Mouse (Mus musculus): ENCODE results near the gene St3gal2.

The St3gal2 gene

GRCm38 (mm10) chr8:110931176-110931939 is 11.6 kb downstream of the St3gal2 start:
- Histone ChIP-seq H3K4me1 (replicated peaks; ENCODE audit: low read depth, low read length) (peaks cover 57% of the 10 kb centered on the region), H3K36me3 (ENCODE audit: insufficient read depth, low read length) (no peaks in the 10 kb centered on the region), H3K4me3 (replicated peaks; ENCODE audit: low read length) (0 out of 2 replicates have a peak overlapping the region, but pooled peaks have one; percentile 11), H3K9me3 (ENCODE audit: low read length) (no peaks in the 10 kb centered on the region), H3K27me3 (ENCODE audit: insufficient read depth, low read length) (no peaks in the 10 kb centered on the region)
- TF ChIP-seq POU5F1 (IDR thresholded peaks at IDR 0.05; ENCODE audit: borderline replicate concordance, low read length) (no peak), CTCF (conservative IDR thresholded peaks at IDR 0.05; ENCODE audit: low read length) (no peak), NANOG (IDR thresholded peaks at IDR 0.05; ENCODE audit: borderline replicate concordance, low read length) (no peak)

- H3K36me3 ChIP-seq (ENCODE audit: insufficient read depth, low read length), result no peaks in the 10 kb centered on the region
- no peak for TF ChIP-seq POU5F1 (IDR thresholded peaks at IDR 0.05; ENCODE audit: borderline replicate concordance, low read length)
- TF ChIP-seq CTCF (conservative IDR thresholded peaks at IDR 0.05; ENCODE audit: low read length), result no peak
- no peak for TF ChIP-seq NANOG (IDR thresholded peaks at IDR 0.05; ENCODE audit: borderline replicate concordance, low read length)
- no peaks in the 10 kb centered on the region for H3K27me3 ChIP-seq (ENCODE audit: insufficient read depth, low read length)
- H3K9me3 ChIP-seq (ENCODE audit: low read length), result no peaks in the 10 kb centered on the region
- peaks cover 56% of the 10 kb centered on the region for H3K4me1 ChIP-seq (replicated peaks; ENCODE audit: low read depth, low read length)
- no peak overlapping the region for H3K4me3 ChIP-seq (replicated peaks; ENCODE audit: low read length)
Measured at GRCm38 (mm10) chr8:110932444-110932843, 12.7 kb downstream of the St3gal2 start.

GRCm38 (mm10) chr8:110933272-110933671 is 13.6 kb downstream of the St3gal2 start:
- peaks cover 56% of the 10 kb centered on the region for H3K4me1 ChIP-seq (replicated peaks; ENCODE audit: low read depth, low read length)
- H3K9me3 ChIP-seq (ENCODE audit: low read length), result no peaks in the 10 kb centered on the region
- H3K4me3 ChIP-seq (replicated peaks; ENCODE audit: low read length), result no peak overlapping the region
- no peaks in the 10 kb centered on the region for H3K36me3 ChIP-seq (ENCODE audit: insufficient read depth, low read length)
- no peaks in the 10 kb centered on the region for H3K27me3 ChIP-seq (ENCODE audit: insufficient read depth, low read length)
- no peak for TF ChIP-seq CTCF (conservative IDR thresholded peaks at IDR 0.05; ENCODE audit: low read length)
- TF ChIP-seq POU5F1 (IDR thresholded peaks at IDR 0.05; ENCODE audit: borderline replicate concordance, low read length), result no peak
- no peak for TF ChIP-seq NANOG (IDR thresholded peaks at IDR 0.05; ENCODE audit: borderline replicate concordance, low read length)

- Histone ChIP-seq H3K4me3 (replicated peaks; ENCODE audit: low read length) (no peak overlapping the region), H3K4me1 (replicated peaks; ENCODE audit: low read depth, low read length) (peaks cover 46% of the 10 kb centered on the region), H3K36me3 (ENCODE audit: insufficient read depth, low read length) (no peaks in the 10 kb centered on the region), H3K9me3 (ENCODE audit: low read length) (no peaks in the 10 kb centered on the region), H3K27me3 (ENCODE audit: insufficient read depth, low read length) (no peaks in the 10 kb centered on the region)
- TF ChIP-seq CTCF (conservative IDR thresholded peaks at IDR 0.05; ENCODE audit: low read length), result no peak
- TF ChIP-seq POU5F1 (IDR thresholded peaks at IDR 0.05; ENCODE audit: borderline replicate concordance, low read length), result no peak
- TF ChIP-seq NANOG (IDR thresholded peaks at IDR 0.05; ENCODE audit: borderline replicate concordance, low read length), result no peak
Measured at GRCm38 (mm10) chr8:110936217-110936616, 16.5 kb downstream of the St3gal2 start.

GRCm38 (mm10) chr8:110938882-110939589 is 19.3 kb downstream of the St3gal2 start:
- TF ChIP-seq POU5F1 (IDR thresholded peaks at IDR 0.05; ENCODE audit: borderline replicate concordance, low read length) (no peak), CTCF (conservative IDR thresholded peaks at IDR 0.05; ENCODE audit: low read length) (no peak)
- Histone ChIP-seq H3K36me3 (ENCODE audit: insufficient read depth, low read length) (no peaks in the 10 kb centered on the region), H3K4me1 (replicated peaks; ENCODE audit: low read depth, low read length) (peaks cover 38% of the 10 kb centered on the region), H3K4me3 (replicated peaks; ENCODE audit: low read length) (no peak overlapping the region), H3K9me3 (ENCODE audit: low read length) (no peaks in the 10 kb centered on the region), H3K27me3 (ENCODE audit: insufficient read depth, low read length) (no peaks in the 10 kb centered on the region)

- H3K27me3 ChIP-seq (ENCODE audit: insufficient read depth, low read length), result no peaks in the 10 kb centered on the region
- H3K4me3 ChIP-seq (replicated peaks; ENCODE audit: low read length), result no peak overlapping the region
- no peaks in the 10 kb centered on the region for H3K36me3 ChIP-seq (ENCODE audit: insufficient read depth, low read length)
- no peak for TF ChIP-seq POU5F1 (IDR thresholded peaks at IDR 0.05; ENCODE audit: borderline replicate concordance, low read length)
- TF ChIP-seq NANOG (IDR thresholded peaks at IDR 0.05; ENCODE audit: borderline replicate concordance, low read length), result no peak
- TF ChIP-seq CTCF (conservative IDR thresholded peaks at IDR 0.05; ENCODE audit: low read length), result no peak
- no peaks in the 10 kb centered on the region for H3K9me3 ChIP-seq (ENCODE audit: low read length)
- peaks cover 48% of the 10 kb centered on the region for H3K4me1 ChIP-seq (replicated peaks; ENCODE audit: low read depth, low read length)
Measured at GRCm38 (mm10) chr8:110940682-110941452, 21.1 kb downstream of the St3gal2 start.

GRCm38 (mm10) chr8:110941453-110941948 is 21.8 kb downstream of the St3gal2 start:
- no peaks in the 10 kb centered on the region for H3K36me3 ChIP-seq (ENCODE audit: insufficient read depth, low read length)
- no peak for TF ChIP-seq NANOG (IDR thresholded peaks at IDR 0.05; ENCODE audit: borderline replicate concordance, low read length)
- no peak for TF ChIP-seq CTCF (conservative IDR thresholded peaks at IDR 0.05; ENCODE audit: low read length)
- no peak for TF ChIP-seq POU5F1 (IDR thresholded peaks at IDR 0.05; ENCODE audit: borderline replicate concordance, low read length)

More at GRCm38 (mm10) chr8:110941453-110941948, 21.8 kb downstream of the St3gal2 start:
- H3K9me3 ChIP-seq (ENCODE audit: low read length), result no peaks in the 10 kb centered on the region
- no peak overlapping the region for H3K4me3 ChIP-seq (replicated peaks; ENCODE audit: low read length)
- H3K4me1 ChIP-seq (replicated peaks; ENCODE audit: low read depth, low read length), result peaks cover 48% of the 10 kb centered on the region
- no peaks in the 10 kb centered on the region for H3K27me3 ChIP-seq (ENCODE audit: insufficient read depth, low read length)

Data from E14TG2a.4 (cell line).